Mouse (Mus musculus) kidney, adult 2 months (tissue): ENCODE data around the gene Sost.

Experiments
- CTCF ChIP-seq: fragments of 200-500 bp; conservative IDR thresholded peaks from 2 replicates; pipeline ENCODE4 v1.5.1; 2011; ENCODE audit warnings: low read depth, mild to moderate bottlenecking, control low read depth, low read length, moderate library complexity, mixed read lengths; ENCODE audit not compliant: insufficient read depth, insufficient read length
- POLR2A ChIP-seq: fragments of 200-500 bp; IDR thresholded peaks from one replicate; pipeline ENCODE4 v1.6.1; 2011; ENCODE audit warnings: low read depth, low read length, control low read depth

GRCm38 (mm10) chr11:102006688-102007087 lies 39.9 kb upstream of the Sost start:
- TF ChIP-seq CTCF: no peak
- no peak for TF ChIP-seq POLR2A
